13 mouse cellular contexts compared by ENCODE assay signal in genomic region chr3:59243384-59243783, GRCm38 (mm10). TPM values are rescaled to one million over a fixed set of nuclear protein-coding genes. Genes with fewer than 3 reads are reported as not detected.
DNase-seq lines count a peak whose midpoint lies in the region; ATAC-seq lines count a peak whose summit lies in the region.
"Had no signal": no experiment of that assay in that cellular context is flagged by ENCODE, and none has a peak within 500 bp of the region (broad histone marks: within the 10 kb centered on the region; RNA-seq: fewer than 3 reads in every experiment).

No protein-coding gene starts in this region.

- no peaks in the 10 kb centered on the region for H3K27me3 ChIP-seq in heart, embryonic 12.5 days (replicated peaks)
- H3K27me3 ChIP-seq: hindbrain, embryonic 13.5 days had no signal

- peak; percentile 32 to 54 for DNase-seq in heart, adult 18-20 months
- peak; percentile 91 for DNase-seq in brain, adult 2 months (ENCODE audit: low read depth, low spot score)
- DNase-seq in frontal cortex, postnatal 25 days (ENCODE audit: low spot score in 2 of 2): peak; percentile 49 to 60
- peak; percentile 72 to 78 for DNase-seq in left cerebral cortex, postnatal 36 days (ENCODE audit: low spot score in 2 of 2)
- no peak for DNase-seq in gastrocnemius, postnatal 14 days
- DNase-seq in MN1 (ENCODE audit: low spot score): no peak
- DNase-seq in thymus, postnatal 14 days: no peak
- DNase-seq: lung, postnatal 14 days had no signal

- peaks cover 9% of the 10 kb centered on the region for H3K4me1 ChIP-seq in heart, embryonic 12.5 days (replicated peaks)
- H3K4me1 ChIP-seq: hindbrain, embryonic 13.5 days had no signal

- H3K36me3 ChIP-seq in heart, embryonic 12.5 days: peaks cover 5% of the 10 kb centered on the region; the same call in 1 of the 2 replicates
- H3K36me3 ChIP-seq: hindbrain, embryonic 13.5 days had no signal

- ATAC-seq in heart, embryonic 12.5 days (ENCODE audit: insufficient number of reproducible peaks, low FRiP score): no peak
- ATAC-seq: forebrain, embryonic 16.5 days had no signal

- H3K4me3 ChIP-seq in heart, embryonic 12.5 days: no peak overlapping the region
- H3K4me3 ChIP-seq: hindbrain, embryonic 13.5 days had no signal

- 58% methylated on average over 6 of the region's 6 CpGs for WGBS in heart, embryonic 12.5 days

- H3K9ac ChIP-seq in heart, embryonic 12.5 days: no peak overlapping the region
- H3K9ac ChIP-seq: hindbrain, embryonic 13.5 days had no signal

- intact Hi-C loops in left cerebral cortex, postnatal 36 days (cut with DNase I): no loop called here
- intact Hi-C loops in gastrocnemius, postnatal 14 days (cut with DNase I; ENCODE audit: low total_unique reads): no loop called here

- H3K4me2 ChIP-seq in heart, embryonic 12.5 days: no peak overlapping the region
- H3K4me2 ChIP-seq: hindbrain, embryonic 13.5 days had no signal

- no peak overlapping the region for H3K27ac ChIP-seq in heart, embryonic 12.5 days (ENCODE audit: poor library complexity, severe bottlenecking)
- H3K27ac ChIP-seq: hindbrain, embryonic 13.5 days had no signal

- no peaks in the 10 kb centered on the region for H3K9me3 ChIP-seq in heart, embryonic 12.5 days (replicated peaks)
- H3K9me3 ChIP-seq: hindbrain, embryonic 13.5 days had no signal

RNA-seq across cellular contexts. Expression of gene P2ry12, which starts 19.3 kb away (rescaled TPM):
- 1 to 10 TPM; 1.9 to 3.1 TPM for total RNA-seq in heart, adult 18-20 months (2021)
- polyA plus RNA-seq in heart, embryonic 12.5 days (2016; fragmentation: Nextera tagmentation; extraction: Ambion mirVana): 1.5 and 2.1 TPM in 2 replicates
- total RNA-seq in left cerebral cortex, postnatal 36 days (2021): 10 to 100 TPM; 39.1 to 56.1 TPM
- total RNA-seq in gastrocnemius, postnatal 14 days (2021): 1 to 10 TPM in 1 of 2 experiments, under 1 TPM in 1; 0.60 to 1.8 TPM
- polyA plus RNA-seq: C2C12 had no signal

RNA-seq across cellular contexts. Expression of gene P2ry13, which starts 32.7 kb away (rescaled TPM):
- 1 to 10 TPM in 1 of 2 experiments, under 1 TPM in 1; 0.60 to 1.1 TPM for total RNA-seq in heart, adult 18-20 months (2021)
- 0.45 and 0.79 TPM in 2 replicates for polyA plus RNA-seq in heart, embryonic 12.5 days (2016; fragmentation: Nextera tagmentation; extraction: Ambion mirVana)
- total RNA-seq in left cerebral cortex, postnatal 36 days (2021): 10 to 100 TPM; 10.3 to 11.2 TPM
- under 1 TPM; 0.60 to 0.84 TPM for total RNA-seq in gastrocnemius, postnatal 14 days (2021)
- polyA plus RNA-seq: C2C12 had no signal

RNA-seq across cellular contexts. Expression of gene Gpr87, which starts 48.5 kb away (rescaled TPM):
- total RNA-seq in heart, adult 18-20 months (2021): not detected
- 0.14 TPM in 1 of 2 replicates, not detected in the other for polyA plus RNA-seq in heart, embryonic 12.5 days (2016; fragmentation: Nextera tagmentation; extraction: Ambion mirVana)
- total RNA-seq in left cerebral cortex, postnatal 36 days (2021): not detected
- not detected for total RNA-seq in gastrocnemius, postnatal 14 days (2021)
- polyA plus RNA-seq: C2C12; forebrain, embryonic 16.5 days; neural tube, embryonic 11.5 days had no signal

Comparison
In these comparisons a context has a peak if more than half of its experiments do, and no peak if none do; other contexts are left out.
1. DNase-seq: peak in heart, adult 18-20 months (2 of 2), brain, adult 2 months (single experiment), frontal cortex, postnatal 25 days (2 of 2) and left cerebral cortex, postnatal 36 days (2 of 2); none in gastrocnemius, postnatal 14 days (single experiment), MN1 (single experiment) and thymus, postnatal 14 days (single experiment).
2. RNA of gene P2ry12, which starts 19.3 kb away (total RNA-seq): 39.1 to 56.1 TPM in left cerebral cortex, postnatal 36 days; 1.9 to 3.1 TPM in heart, adult 18-20 months and 0.60 to 1.8 TPM in gastrocnemius, postnatal 14 days; every median in the first group is over 4 times any median in the second.
3. RNA of gene P2ry13, which starts 32.7 kb away (total RNA-seq): 10.3 to 11.2 TPM in left cerebral cortex, postnatal 36 days; 0.60 to 1.1 TPM in heart, adult 18-20 months and 0.60 to 0.84 TPM in gastrocnemius, postnatal 14 days; every median in the first group is over 4 times any median in the second.